Mouse (Mus musculus) spleen, postnatal 4 days (tissue): ENCODE measurements around the gene Tmeff2.

Experiments used
- DNase-seq, 2 experiments: peaks; one replicate each; pipeline ENCODE4 v3.0.0; 2022; ENCODE audit warnings: low spot score in 2 of 2

Tmeff2 gene

GRCm38 (mm10) chr1:51106401-51106920 lies 206.0 kb downstream of the Tmeff2 start:
- DNase-seq: no peak

GRCm38 (mm10) chr1:51107299-51107698 lies 206.9 kb downstream of the Tmeff2 start:
- DNase-seq: no peak

- DNase-seq: no peak
Measured at GRCm38 (mm10) chr1:51114721-51115120, 214.3 kb downstream of the Tmeff2 start.

GRCm38 (mm10) chr1:51115761-51116160 lies 215.3 kb downstream of the Tmeff2 start:
- DNase-seq: no peak

- DNase-seq: no peak
Measured at GRCm38 (mm10) chr1:51117830-51118229, 217.4 kb downstream of the Tmeff2 start.

GRCm38 (mm10) chr1:51125671-51126424 lies 225.4 kb downstream of the Tmeff2 start:
- DNase-seq: no peak

GRCm38 (mm10) chr1:51126425-51126765 lies 225.9 kb downstream of the Tmeff2 start:
- no peak for DNase-seq

DNA sequence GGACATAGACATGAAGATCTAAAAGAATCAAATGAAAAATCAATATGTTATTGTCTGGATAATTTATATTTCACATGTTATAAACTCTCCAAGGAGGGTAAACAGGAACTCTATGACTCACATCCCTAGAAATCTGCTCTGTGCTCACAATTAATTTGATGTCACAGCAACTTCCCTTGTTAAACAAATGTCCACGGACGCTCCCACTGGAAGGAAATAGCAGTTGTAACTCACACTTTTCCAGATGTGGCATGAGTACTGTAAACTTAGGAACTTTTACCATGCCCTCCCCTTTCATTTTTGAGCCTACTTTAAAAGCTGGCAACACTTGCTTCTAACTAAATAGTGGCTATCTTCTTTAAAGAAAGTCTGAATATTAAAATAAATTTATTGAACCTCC lies 236.3 kb downstream of the Tmeff2 start:
- DNase-seq: no peak

DNA sequence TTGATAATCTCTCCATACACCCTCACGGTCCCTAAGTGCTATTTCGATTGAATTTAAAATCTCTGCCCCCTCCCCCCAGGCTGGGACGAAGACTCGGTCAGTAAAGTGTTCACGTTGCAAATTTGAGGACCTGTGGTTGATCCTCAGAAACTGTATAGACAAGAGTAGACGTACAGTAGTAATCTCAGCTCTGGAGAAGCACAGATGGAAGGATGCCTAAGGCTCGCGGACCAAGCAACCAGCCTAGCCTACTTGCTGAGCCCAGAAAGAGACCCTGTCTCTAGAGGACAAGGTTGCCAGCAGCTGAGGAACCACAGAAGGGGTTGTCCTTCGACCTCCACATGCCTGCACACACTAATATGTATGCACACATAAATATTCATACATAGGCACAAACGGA lies 239.2 kb downstream of the Tmeff2 start:
- no peak for DNase-seq

DNA sequence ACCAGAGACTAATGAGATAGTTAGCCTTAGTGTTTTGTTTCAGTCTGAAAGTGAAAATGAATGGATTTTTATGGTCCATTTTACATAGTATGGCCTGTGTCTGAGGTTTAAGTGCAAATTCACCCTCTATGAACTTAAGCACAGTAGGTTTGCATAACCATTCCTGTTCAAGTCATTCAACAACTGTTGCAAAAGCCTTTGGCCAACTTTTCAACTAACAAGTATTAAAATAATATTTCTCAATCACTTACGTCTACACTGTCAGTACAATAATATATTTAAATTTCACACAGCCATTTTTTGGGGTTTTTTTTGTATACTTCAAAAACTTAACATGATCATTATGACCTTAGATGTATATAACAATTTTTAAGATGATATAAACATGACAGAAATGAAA lies 240.9 kb downstream of the Tmeff2 start:
- no peak for DNase-seq

GRCm38 (mm10) chr1:51142729-51143128 lies 242.3 kb downstream of the Tmeff2 start:
- no peak for DNase-seq

- no peak for DNase-seq
Measured at GRCm38 (mm10) chr1:51145693-51146092, 245.2 kb downstream of the Tmeff2 start.

GRCm38 (mm10) chr1:51148481-51149137 lies 248.2 kb downstream of the Tmeff2 start:
- DNase-seq: no peak

- DNase-seq: no peak
Measured at GRCm38 (mm10) chr1:51149488-51149887, 249.0 kb downstream of the Tmeff2 start.

DNA sequence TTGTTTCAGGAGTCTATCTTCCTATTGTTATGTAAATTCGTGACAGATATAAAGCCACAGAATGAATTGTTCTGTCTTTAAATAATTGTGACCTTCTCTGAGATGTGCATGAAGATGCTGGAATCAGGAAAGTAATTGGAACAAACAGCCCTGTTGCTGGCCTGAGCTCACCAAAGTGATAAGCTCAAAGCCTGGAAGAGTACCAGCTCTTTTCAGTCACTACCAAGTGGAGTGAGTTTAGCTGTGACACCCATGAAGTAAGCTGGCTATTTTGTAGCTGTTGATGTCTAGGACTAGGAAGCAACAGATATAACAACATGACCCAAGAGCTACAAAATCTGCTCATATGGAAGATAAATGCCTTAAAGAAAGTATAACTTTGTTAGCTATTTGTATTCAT lies 249.4 kb downstream of the Tmeff2 start:
- no peak for DNase-seq

DNA sequence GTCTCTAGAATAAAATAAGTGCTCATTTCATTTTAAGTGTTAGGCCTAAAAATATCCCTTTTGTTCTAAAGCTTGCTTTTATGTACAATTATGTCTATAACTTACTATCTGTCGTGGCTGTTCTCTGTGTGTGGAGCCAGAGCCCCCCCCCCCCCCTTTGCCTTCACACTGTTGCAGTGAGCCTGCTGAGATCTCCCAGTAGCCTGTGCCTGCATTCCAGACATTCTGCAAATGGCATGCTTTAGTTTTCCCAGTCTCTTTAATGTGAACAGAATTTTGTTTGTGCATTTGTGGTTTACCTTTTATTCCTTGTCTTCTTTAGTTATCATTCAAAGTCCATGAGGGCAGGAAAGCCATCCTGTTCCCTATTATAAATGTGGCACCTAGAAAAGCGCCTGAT lies 251.6 kb downstream of the Tmeff2 start:
- no peak for DNase-seq

DNA sequence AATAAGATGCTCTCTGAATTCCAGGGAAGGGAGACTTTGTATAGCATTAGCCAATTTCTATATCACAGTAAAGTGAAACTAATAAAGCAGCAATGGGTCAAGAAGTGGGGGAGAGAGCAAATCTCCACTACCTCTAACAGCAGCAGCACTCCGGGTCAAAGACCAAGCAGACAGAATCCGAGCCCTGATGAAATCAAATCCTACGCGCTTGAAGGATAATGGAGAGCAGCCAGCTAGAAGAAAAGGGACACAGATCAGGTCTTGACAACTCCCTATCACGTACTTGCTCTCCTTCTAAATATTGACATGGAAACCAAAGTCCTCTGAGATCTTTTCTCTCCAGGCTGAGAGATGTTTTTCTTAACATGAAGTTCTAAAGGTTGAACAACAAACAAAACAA lies 252.4 kb downstream of the Tmeff2 start:
- DNase-seq: no peak

GRCm38 (mm10) chr1:51184276-51184675 lies 283.8 kb downstream of the Tmeff2 start:
- DNase-seq: no peak

DNA sequence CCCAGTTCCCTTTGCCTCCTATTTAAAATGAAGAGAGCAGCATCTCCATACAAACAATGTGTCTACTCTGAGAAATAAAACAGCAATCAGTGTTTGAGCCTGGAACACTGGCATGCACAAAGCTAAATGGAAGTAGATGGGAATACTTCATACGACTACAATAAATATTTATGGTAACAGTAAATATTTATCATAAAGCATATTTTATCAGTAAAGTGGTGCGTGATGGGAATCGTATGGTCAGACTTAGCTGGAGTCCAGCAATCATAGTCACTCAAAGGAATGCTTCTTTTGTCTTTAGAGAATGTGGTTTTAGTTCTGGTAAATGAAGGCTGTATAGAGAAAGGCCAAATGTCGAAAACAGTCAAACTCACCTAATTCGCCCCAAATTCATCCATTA lies 288.6 kb downstream of the Tmeff2 start:
- DNase-seq: no peak

DNA sequence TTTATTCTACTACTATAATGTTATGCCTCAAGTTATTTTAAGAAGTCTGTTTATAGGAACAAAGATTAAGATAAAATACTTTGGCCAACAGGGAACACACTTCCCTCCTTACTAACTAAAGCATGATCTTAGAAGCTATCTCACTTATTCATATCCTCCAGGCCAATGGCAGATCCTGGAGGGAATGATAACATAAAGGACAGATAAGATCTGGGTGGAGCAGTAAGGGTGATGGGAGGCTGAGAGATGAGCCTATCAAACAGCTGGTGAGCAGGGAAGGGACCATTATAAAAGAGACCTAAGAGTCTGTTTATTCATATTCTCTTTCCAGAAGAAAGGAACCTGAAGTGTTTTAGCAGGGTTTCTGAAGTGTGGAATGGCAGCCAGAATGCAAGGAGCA lies 290.8 kb downstream of the Tmeff2 start:
- DNase-seq: no peak

- no peak for DNase-seq
Measured at GRCm38 (mm10) chr1:51191872-51192613, 291.6 kb downstream of the Tmeff2 start.

DNA sequence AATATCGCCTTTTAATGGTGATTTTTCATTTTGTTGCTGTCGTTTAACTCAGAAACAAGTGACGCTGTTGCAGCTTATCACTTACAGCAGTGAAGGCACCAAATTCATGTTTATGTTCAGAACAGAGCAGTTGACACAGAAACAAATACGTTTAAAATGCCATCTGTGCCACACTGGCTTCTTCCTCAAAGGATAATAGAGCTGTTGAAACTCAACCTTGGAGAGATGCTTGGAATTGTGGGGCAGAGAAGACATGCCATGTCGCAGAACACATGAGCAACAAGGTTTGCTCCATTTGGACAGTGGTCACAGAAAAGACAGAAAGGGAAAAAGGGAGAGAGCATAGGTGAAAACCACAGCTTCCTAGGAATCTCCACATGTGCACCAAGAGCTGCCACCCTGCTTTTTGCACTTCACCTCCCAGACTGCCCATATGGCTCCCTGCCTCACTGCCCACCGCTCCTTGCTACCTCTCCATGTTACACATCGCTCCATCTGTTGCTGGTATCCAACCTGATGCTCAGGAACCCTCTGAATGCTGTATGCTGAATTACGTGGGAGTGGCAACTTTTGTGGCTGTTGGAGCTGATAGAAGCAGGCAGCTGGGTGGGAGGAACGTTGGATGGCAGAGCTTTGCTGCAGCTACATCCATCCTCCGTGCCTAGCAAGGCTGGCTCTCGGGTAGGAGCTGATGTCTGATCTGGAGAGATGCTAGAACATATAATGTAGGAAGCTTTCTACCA lies 298.8 kb downstream of the Tmeff2 start:
- no peak for DNase-seq
